Comparison of ENCODE assay signal across 24 mouse cellular contexts in the genomic region with DNA sequence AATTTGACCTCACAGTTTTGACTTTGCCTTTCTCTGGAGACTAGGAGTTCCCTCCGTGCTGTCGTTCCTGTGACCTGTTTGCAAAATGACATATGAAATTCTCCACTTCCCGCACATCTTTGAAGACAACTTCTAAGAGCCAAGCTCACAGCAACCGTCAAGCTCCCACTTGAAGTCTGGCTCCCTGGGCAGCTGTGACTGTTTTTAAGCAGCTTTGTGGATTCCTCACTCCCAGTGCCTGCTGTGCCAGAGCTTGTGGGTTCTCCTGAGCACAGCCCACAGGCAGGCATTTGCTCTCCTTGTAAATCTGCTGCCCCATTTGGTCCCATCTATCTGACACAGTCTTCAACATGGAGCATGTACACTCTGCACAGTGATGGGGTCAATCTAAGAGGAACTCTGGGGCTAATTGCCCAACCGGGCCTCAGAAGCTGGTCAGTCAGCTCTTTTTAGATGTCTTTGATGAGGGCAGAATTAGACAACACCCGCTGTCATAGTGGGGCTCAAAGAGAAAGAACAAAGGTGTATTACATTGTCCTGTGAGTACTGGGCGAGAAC.
DNase-seq lines count a peak whose midpoint lies in the region; ATAC-seq and TF ChIP-seq lines count a peak whose summit lies in the region.
"Had no signal": no experiment of that assay in that cellular context is flagged by ENCODE, and none has a peak within 500 bp of the region (broad histone marks: within the 10 kb centered on the region; RNA-seq: fewer than 3 reads in every experiment).

No protein-coding gene starts in this region.

- WGBS in midbrain, embryonic 13.5 days, result 70% methylated on average over 7 of the region's 7 CpGs
- 62% methylated on average over 7 of the region's 7 CpGs for WGBS in midbrain, postnatal 0 days
- WGBS in neural tube, embryonic 15.5 days, result 66% methylated on average over 7 of the region's 7 CpGs

- no peaks in the 10 kb centered on the region for H3K27me3 ChIP-seq in midbrain, embryonic 13.5 days
- H3K27me3 ChIP-seq in midbrain, postnatal 0 days (ENCODE audit: insufficient read depth, low read length), result no peaks in the 10 kb centered on the region
- no peaks in the 10 kb centered on the region for H3K27me3 ChIP-seq in neural tube, embryonic 15.5 days (replicated peaks)
- H3K27me3 ChIP-seq: hindbrain, embryonic 15.5 days; intestine, embryonic 15.5 days had no signal

- H3K9me3 ChIP-seq in midbrain, embryonic 13.5 days, result no peaks in the 10 kb centered on the region
- no peaks in the 10 kb centered on the region for H3K9me3 ChIP-seq in midbrain, postnatal 0 days (ENCODE audit: low read length)
- no peaks in the 10 kb centered on the region for H3K9me3 ChIP-seq in neural tube, embryonic 15.5 days (replicated peaks)
- H3K9me3 ChIP-seq: embryonic facial prominence, embryonic 10.5 days; hindbrain, embryonic 15.5 days; intestine, embryonic 15.5 days; limb, embryonic 13.5 days; liver, embryonic 13.5 days had no signal

- H3K4me2 ChIP-seq in midbrain, embryonic 13.5 days (replicated peaks), result no peak overlapping the region
- no peak overlapping the region for H3K4me2 ChIP-seq in midbrain, postnatal 0 days (ENCODE audit: low read depth, low read length, poor library complexity, severe bottlenecking)
- no peak overlapping the region for H3K4me2 ChIP-seq in neural tube, embryonic 15.5 days
- H3K4me2 ChIP-seq: hindbrain, embryonic 15.5 days; intestine, embryonic 15.5 days; limb, embryonic 13.5 days; liver, embryonic 13.5 days; lung, embryonic 14.5 days had no signal

- no peak overlapping the region for H3K9ac ChIP-seq in midbrain, embryonic 13.5 days (replicated peaks)
- no peak overlapping the region for H3K9ac ChIP-seq in midbrain, postnatal 0 days (replicated peaks; ENCODE audit: low read length, poor library complexity, severe bottlenecking)
- H3K9ac ChIP-seq in neural tube, embryonic 15.5 days (replicated peaks), result no peak overlapping the region
- H3K9ac ChIP-seq: hindbrain, embryonic 15.5 days; intestine, embryonic 15.5 days; limb, embryonic 13.5 days; liver, embryonic 13.5 days; lung, embryonic 14.5 days had no signal

- TF ChIP-seq CTCF in midbrain, postnatal 0 days (IDR thresholded peaks at IDR 0.05), result no peak

- H3K27ac ChIP-seq in midbrain, embryonic 13.5 days, result no peak overlapping the region
- no peak overlapping the region for H3K27ac ChIP-seq in midbrain, postnatal 0 days (ENCODE audit: low read depth, low read length)
- H3K27ac ChIP-seq in neural tube, embryonic 15.5 days (replicated peaks), result no peak overlapping the region
- H3K27ac ChIP-seq: embryonic facial prominence, embryonic 10.5 days; heart, adult 2 months; hindbrain, embryonic 15.5 days; intestine, embryonic 15.5 days; limb, embryonic 13.5 days; liver, embryonic 13.5 days had no signal

- H3K4me3 ChIP-seq in midbrain, embryonic 13.5 days (replicated peaks), result no peak overlapping the region
- no peak overlapping the region for H3K4me3 ChIP-seq in midbrain, postnatal 0 days (ENCODE audit: low read depth, low read length)
- no peak overlapping the region for H3K4me3 ChIP-seq in neural tube, embryonic 15.5 days (replicated peaks)
- H3K4me3 ChIP-seq: embryonic facial prominence, embryonic 10.5 days; heart, adult 2 months; hindbrain, embryonic 15.5 days; intestine, embryonic 15.5 days; limb, embryonic 13.5 days; liver, embryonic 13.5 days; myocyte had no signal

- ATAC-seq in frontal cortex, adult (ENCODE audit: low TSS enrichment), result peak; percentile 91
- ATAC-seq in midbrain, embryonic 13.5 days, result peak; percentile 50; the same call in 1 of the 2 replicates
- no peak for ATAC-seq in midbrain, postnatal 0 days (ENCODE audit: low FRiP score)
- no peak for ATAC-seq in neural tube, embryonic 15.5 days (ENCODE audit: low FRiP score)
- ATAC-seq: intestine, embryonic 15.5 days had no signal

- no peak for DNase-seq in frontal cortex, postnatal 10 days (ENCODE audit: low spot score in 2 of 2)
- no peak for DNase-seq in midbrain, postnatal 0 days (ENCODE audit: low spot score)
- peak; percentile 14 to 30 for DNase-seq in frontal cortex, postnatal 36 days (ENCODE audit: low spot score in 2 of 2)
- DNase-seq in right cerebral cortex, postnatal 36 days (ENCODE audit: low spot score in 2 of 2), result peak; percentile 7 to 16
- DNase-seq in embryo, embryonic 10 days (ENCODE audit: low spot score), result no peak
- DNase-seq: adrenal gland, adult 2 months; cerebellum, adult 18-20 months; cerebellum, postnatal 36 days; gastrocnemius, postnatal 14 days; heart, adult 2 months; heart, postnatal 36 days; kidney, postnatal 4 days; liver, embryonic 13.5 days; lung, embryonic 14.5 days; lung, postnatal 36 days; thymus, postnatal 14 days had no signal

- no peaks in the 10 kb centered on the region for H3K36me3 ChIP-seq in midbrain, embryonic 13.5 days
- H3K36me3 ChIP-seq in midbrain, postnatal 0 days (ENCODE audit: insufficient read depth, low read length), result no peaks in the 10 kb centered on the region
- H3K36me3 ChIP-seq in neural tube, embryonic 15.5 days, result no peaks in the 10 kb centered on the region
- H3K36me3 ChIP-seq: embryonic facial prominence, embryonic 10.5 days; hindbrain, embryonic 15.5 days; intestine, embryonic 15.5 days; limb, embryonic 13.5 days; liver, embryonic 13.5 days had no signal

- H3K4me1 ChIP-seq in midbrain, embryonic 13.5 days (replicated peaks), result no peaks in the 10 kb centered on the region
- H3K4me1 ChIP-seq in midbrain, postnatal 0 days (ENCODE audit: insufficient read depth, low read length), result no peaks in the 10 kb centered on the region
- H3K4me1 ChIP-seq in neural tube, embryonic 15.5 days, result no peaks in the 10 kb centered on the region
- H3K4me1 ChIP-seq: hindbrain, embryonic 15.5 days; intestine, embryonic 15.5 days; liver, embryonic 13.5 days had no signal

Comparison
In these comparisons a context has a peak if more than half of its experiments do, and no peak if none do; other contexts are left out.
1. ATAC-seq: peak in frontal cortex, adult (single experiment) and midbrain, embryonic 13.5 days (single experiment); none in midbrain, postnatal 0 days (single experiment) and neural tube, embryonic 15.5 days (single experiment).
2. DNase-seq: peak in frontal cortex, postnatal 36 days (2 of 2) and right cerebral cortex, postnatal 36 days (2 of 2); none in frontal cortex, postnatal 10 days (0 of 2), midbrain, postnatal 0 days (single experiment) and embryo, embryonic 10 days (single experiment).